Mouse (Mus musculus) cerebellum, adult 11-12 months (tissue): Measurements from ENCODE around the gene Sik3.
"Not testable (repeated sequence)": the region's sequence is repeated elsewhere in the genome, so short reads cannot be mapped to it uniquely, and the experiment has no call there.

Experiments
- DNase-seq: peaks from one replicate; pipeline ENCODE4 v3.0.0; 2022

Sik3 gene

GRCm38 (mm10) chr9:46060249-46060648 lies 47.6 kb downstream of the Sik3 start:
- DNase-seq: no peak

- DNase-seq: peak; percentile 47
Measured at GRCm38 (mm10) chr9:46061696-46062425, 49.2 kb downstream of the Sik3 start.

GRCm38 (mm10) chr9:46064331-46064730 lies 51.7 kb downstream of the Sik3 start:
- DNase-seq: no peak

- no peak for DNase-seq
Measured at GRCm38 (mm10) chr9:46066711-46067110, 54.1 kb downstream of the Sik3 start.

- no peak for DNase-seq
Measured at GRCm38 (mm10) chr9:46067691-46068090, 55.1 kb downstream of the Sik3 start.

GRCm38 (mm10) chr9:46069013-46069412 lies 56.4 kb downstream of the Sik3 start:
- DNase-seq: no peak

- DNase-seq: no peak
Measured at GRCm38 (mm10) chr9:46072101-46072835, 59.6 kb downstream of the Sik3 start.

GRCm38 (mm10) chr9:46073443-46073842 lies 60.8 kb downstream of the Sik3 start:
- DNase-seq: no peak

GRCm38 (mm10) chr9:46075578-46075977 lies 63.0 kb downstream of the Sik3 start:
- no peak for DNase-seq

- no peak for DNase-seq
Measured at GRCm38 (mm10) chr9:46082381-46082821, 69.8 kb downstream of the Sik3 start.

- DNase-seq: no peak
Measured at GRCm38 (mm10) chr9:46083490-46083893, 70.9 kb downstream of the Sik3 start.

- no peak for DNase-seq
Measured at GRCm38 (mm10) chr9:46085898-46086297, 73.3 kb downstream of the Sik3 start.

- DNase-seq: no peak
Measured at GRCm38 (mm10) chr9:46086826-46087225, 74.2 kb downstream of the Sik3 start.

- no peak for DNase-seq
Measured at GRCm38 (mm10) chr9:46087461-46087860, 74.8 kb downstream of the Sik3 start.

GRCm38 (mm10) chr9:46088722-46089121 lies 76.1 kb downstream of the Sik3 start:
- no peak for DNase-seq

- DNase-seq: no peak
Measured at GRCm38 (mm10) chr9:46090066-46090465, 77.4 kb downstream of the Sik3 start.

- DNase-seq: not testable (repeated sequence)
Measured at GRCm38 (mm10) chr9:46091157-46091556, 78.5 kb downstream of the Sik3 start.

- no peak for DNase-seq
Measured at GRCm38 (mm10) chr9:46092633-46093032, 80.0 kb downstream of the Sik3 start.

- peak; percentile 61 for DNase-seq
Measured at GRCm38 (mm10) chr9:46098360-46098985, 85.9 kb downstream of the Sik3 start.

- peak; percentile 32 for DNase-seq
Measured at GRCm38 (mm10) chr9:46099107-46099506, 86.5 kb downstream of the Sik3 start.

GRCm38 (mm10) chr9:46103154-46103553 lies 90.5 kb downstream of the Sik3 start:
- DNase-seq: no peak

- no peak for DNase-seq
Measured at GRCm38 (mm10) chr9:46106105-46106504, 93.5 kb downstream of the Sik3 start.

GRCm38 (mm10) chr9:46110648-46111047 lies 98.0 kb downstream of the Sik3 start:
- DNase-seq: no peak

GRCm38 (mm10) chr9:46111334-46111733 lies 98.7 kb downstream of the Sik3 start:
- no peak for DNase-seq
